Mouse (Mus musculus) ES-Bruce4 (cell line): ENCODE measurements at regions not wholly inside any gene's neighbourhood (a gene's known extent, or its start where the extent isn't known, plus 50 kb on each side); places are given as distances from the start of the nearest gene placed in this dataset.

Experiments
- CTCF ChIP-seq: IDR thresholded peaks from one replicate; pipeline ENCODE4 v1.8.1; 2011; ENCODE audit warnings: low read depth, low read length
- EP300 ChIP-seq: IDR thresholded peaks from 2 replicates; pipeline ENCODE4 v1.6.1; 2011; ENCODE audit warnings: low read depth, low read length; ENCODE audit not compliant: insufficient read depth
- POLR2A ChIP-seq: IDR thresholded peaks from one replicate; pipeline ENCODE4 v1.8.1; 2011; ENCODE audit warnings: low read length; ENCODE audit not compliant: insufficient read depth

DNA sequence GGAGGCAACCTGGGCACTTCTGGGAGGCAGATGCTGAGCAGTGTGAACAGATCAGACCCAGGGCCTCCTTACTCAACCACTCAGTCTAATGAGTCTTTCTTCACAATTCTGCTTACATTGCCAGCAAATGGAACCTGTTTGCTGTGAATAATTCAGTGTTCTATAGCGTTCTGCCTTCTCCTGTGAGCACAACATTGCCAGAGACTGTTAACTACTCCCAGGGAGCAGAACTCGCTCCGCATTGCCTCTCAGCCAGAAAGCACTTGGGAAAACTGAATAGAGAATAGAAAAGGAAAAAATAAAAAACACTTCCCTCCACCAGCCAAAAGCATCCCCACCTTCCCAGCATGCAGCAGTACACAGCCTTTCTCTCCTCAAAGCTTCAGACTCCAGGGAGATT is 51.5 kb downstream of the Aym1 start:
- TF ChIP-seq CTCF (no peak), POLR2A (no peak), EP300 (no peak)
